Mouse (Mus musculus): ENCODE measurements around the gene Cmc2. TPM values are rescaled to one million over a fixed set of nuclear protein-coding genes. Genes with fewer than 3 reads are reported as not detected.

Gene Cmc2
- polyA plus RNA-seq (2014; fragmentation: Illumina TruSeq; extraction: RNeasy Lipid Tissue Mini Kit (QIAGEN cat#74804); ENCODE audit: low read depth, low replicate concordance): 3.8 TPM

DNA sequence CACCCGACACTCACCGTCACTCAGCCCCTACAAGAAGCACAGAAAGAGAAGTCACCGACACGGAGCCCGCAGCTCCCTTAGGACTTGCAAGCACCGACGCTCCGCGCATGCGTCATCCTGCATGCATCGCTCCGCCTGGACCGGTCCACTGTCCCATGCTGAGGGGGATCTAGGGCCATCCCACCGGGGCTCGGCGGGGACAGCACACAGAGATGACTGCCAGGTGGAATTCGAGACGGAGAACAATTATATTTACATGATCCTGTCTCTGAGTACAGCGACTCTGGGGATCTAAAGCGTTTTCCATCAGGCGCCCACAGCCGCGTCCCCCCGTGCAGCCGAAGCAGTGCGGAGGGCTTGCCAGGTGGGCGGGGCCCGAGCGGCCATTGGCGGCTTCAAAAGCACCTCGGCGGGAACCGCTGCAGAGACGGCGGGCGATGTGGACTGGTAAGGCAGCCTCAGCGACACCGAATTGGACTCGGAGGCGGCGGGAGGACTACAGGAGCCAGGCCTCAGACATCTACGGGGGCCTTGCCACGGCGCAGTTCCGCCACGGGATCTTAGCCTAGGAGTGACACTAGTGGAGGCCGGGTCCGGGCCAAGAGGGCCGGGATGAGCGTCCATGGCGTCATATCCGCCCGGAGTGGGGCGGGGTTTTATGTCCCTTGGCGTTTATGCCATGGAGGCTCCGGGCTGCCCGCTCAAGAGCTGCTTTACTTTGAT is at the start of gene Cmc2, which contains the start of gene Cenpn:
Gene Cmc2 (minus strand): TSS at position 119 of the 723 bp plus-strand sequence.
Gene Cenpn (plus strand): TSS at position 394 of the 723 bp plus-strand sequence.

DNA sequence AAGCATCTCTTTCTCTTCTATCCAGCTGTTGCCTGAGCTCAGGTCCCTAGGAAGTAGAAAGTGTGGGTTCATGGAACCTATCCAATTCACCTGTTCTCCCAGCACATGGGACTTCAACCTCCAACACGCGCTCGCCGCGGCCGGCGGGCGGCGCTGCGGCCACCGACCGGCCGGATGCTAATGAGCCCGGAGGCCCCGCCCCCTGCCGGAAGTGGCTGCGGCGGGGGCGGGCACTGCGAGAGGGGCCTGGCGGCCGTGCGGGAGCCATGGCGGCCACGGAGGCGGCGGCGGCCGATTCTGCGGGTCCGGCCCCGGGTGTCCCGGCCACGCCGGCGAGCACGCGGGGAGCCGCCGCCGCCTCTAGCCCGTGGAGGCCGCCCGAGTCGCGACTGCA is 21.9 kb upstream of the Cmc2 start, which contains the start of gene Atmin:
Gene Atmin (plus strand): TSS at position 233 of the 394 bp plus-strand sequence.

Other genes starting within 250 kb of the Cmc2 start
- gene Cdyl2, start 188.5 kb downstream of the Cmc2 start, polyA plus RNA-seq (2014; fragmentation: Illumina TruSeq; extraction: RNeasy Lipid Tissue Mini Kit (QIAGEN cat#74804); ENCODE audit: low read depth, low replicate concordance): not detected
- 0.48 TPM for gene Cenpn, start 275 bp upstream of the Cmc2 start, polyA plus RNA-seq (2014; fragmentation: Illumina TruSeq; extraction: RNeasy Lipid Tissue Mini Kit (QIAGEN cat#74804); ENCODE audit: low read depth, low replicate concordance)
- 2.6 TPM for gene Atmin, start 21.9 kb upstream of the Cmc2 start, polyA plus RNA-seq (2014; fragmentation: Illumina TruSeq; extraction: RNeasy Lipid Tissue Mini Kit (QIAGEN cat#74804); ENCODE audit: low read depth, low replicate concordance)
- gene 1700030J22Rik, start 57.5 kb upstream of the Cmc2 start, polyA plus RNA-seq (2014; fragmentation: Illumina TruSeq; extraction: RNeasy Lipid Tissue Mini Kit (QIAGEN cat#74804); ENCODE audit: low read depth, low replicate concordance): 0.13 TPM
- gene Gcsh, start 72.1 kb upstream of the Cmc2 start, polyA plus RNA-seq (2014; fragmentation: Illumina TruSeq; extraction: RNeasy Lipid Tissue Mini Kit (QIAGEN cat#74804); ENCODE audit: low read depth, low replicate concordance): 236 TPM
- gene Pkd1l2, start 161.0 kb upstream of the Cmc2 start, polyA plus RNA-seq (2014; fragmentation: Illumina TruSeq; extraction: RNeasy Lipid Tissue Mini Kit (QIAGEN cat#74804); ENCODE audit: low read depth, low replicate concordance): not detected
- 2.9 TPM for gene Bco1, start 174.4 kb upstream of the Cmc2 start, polyA plus RNA-seq (2014; fragmentation: Illumina TruSeq; extraction: RNeasy Lipid Tissue Mini Kit (QIAGEN cat#74804); ENCODE audit: low read depth, low replicate concordance)
- 0.87 TPM for gene Gan, start 236.7 kb upstream of the Cmc2 start, polyA plus RNA-seq (2014; fragmentation: Illumina TruSeq; extraction: RNeasy Lipid Tissue Mini Kit (QIAGEN cat#74804); ENCODE audit: low read depth, low replicate concordance)